Mouse (Mus musculus) central nervous system, embryonic 11.5 days (tissue): ENCODE data around the gene Tmem52b. TPM values are rescaled to one million over a fixed set of nuclear protein-coding genes. Genes with fewer than 3 reads are reported as not detected.

ENCODE experiments used
- polyA plus RNA-seq: library from polyadenylated mRNA; depleted of rRNA; stranded (reverse); fragments of >200 nt; gene quantifications from 2 replicates; pipeline ENCODE4 v1.2.3, GENCODE M21; 2012; rRNA removed

Gene Tmem52b
- 0.02 and 0.05 TPM in 2 replicates for polyA plus RNA-seq

GRCm38 (mm10) chr6:129512367-129512766 lies at the start of gene Tmem52b:
Gene Tmem52b (plus strand): TSS chr6:129512555.

GRCm38 (mm10) chr6:129507024-129507423 lies 5.3 kb upstream of the Tmem52b start, which contains the start of gene Olr1:
Gene Olr1 (minus strand): TSS chr6:129507165.

GRCm38 (mm10) chr6:129532942-129533860 lies 20.8 kb downstream of the Tmem52b start, which contains the start of gene Gabarapl1:
Gene Gabarapl1 (plus strand): TSS chr6:129533160.

Other genes starting within 250 kb of the Tmem52b start
- 0.07 and 0.29 TPM in 2 replicates for gene Cd69, start 237.1 kb upstream of the Tmem52b start, polyA plus RNA-seq
- gene 4922502D21Rik, start 180.8 kb upstream of the Tmem52b start, polyA plus RNA-seq, result not detected in 2 replicates
- 0.34 and 0.41 TPM in 2 replicates for gene Clec12a, start 169.9 kb upstream of the Tmem52b start, polyA plus RNA-seq
- 0.07 and 0.10 TPM in 2 replicates for gene Clec12b, start 126.7 kb upstream of the Tmem52b start, polyA plus RNA-seq
- gene Clec1b, start 115.3 kb upstream of the Tmem52b start, polyA plus RNA-seq, result 6.2 and 6.4 TPM in 2 replicates
- gene Clec9a, start 103.7 kb upstream of the Tmem52b start, polyA plus RNA-seq, result 1.2 and 1.4 TPM in 2 replicates
- gene Clec1a, start 60.6 kb upstream of the Tmem52b start, polyA plus RNA-seq, result 0.41 and 0.72 TPM in 2 replicates
- gene Olr1, start 5.4 kb upstream of the Tmem52b start, polyA plus RNA-seq, result 0.07 and 0.36 TPM in 2 replicates
- 59.9 and 65.2 TPM in 2 replicates for gene Gabarapl1, start 20.6 kb downstream of the Tmem52b start, polyA plus RNA-seq
- 0.02 TPM in 1 of 2 replicates, not detected in the other for gene Klre1, start 65.3 kb downstream of the Tmem52b start, polyA plus RNA-seq
- gene Klrd1, start 79.2 kb downstream of the Tmem52b start, polyA plus RNA-seq, result 0.12 TPM in 1 of 2 replicates, not detected in the other
- 0.01 TPM in 1 of 2 replicates, not detected in the other for gene Klrk1, start 111.3 kb downstream of the Tmem52b start, polyA plus RNA-seq
- not detected in 2 replicates for gene Klrc3, start 130.8 kb downstream of the Tmem52b start, polyA plus RNA-seq
- not detected in 2 replicates for gene Klrc2, start 148.1 kb downstream of the Tmem52b start, polyA plus RNA-seq
- not detected in 2 replicates for gene Klrc1, start 166.4 kb downstream of the Tmem52b start, polyA plus RNA-seq
- not detected in 2 replicates for gene Klri1, start 204.6 kb downstream of the Tmem52b start, polyA plus RNA-seq
- not detected in 2 replicates for gene Klri2, start 227.9 kb downstream of the Tmem52b start, polyA plus RNA-seq